Mouse (Mus musculus) megakaryocyte, embryonic 14.5 days (primary cell): ENCODE measurements around the gene Uqcc2.

Source experiments
- FLI1 ChIP-seq: IDR thresholded peaks from 2 replicates; pipeline ENCODE4 v1.6.1; 2012; ENCODE audit warnings: low read length, inconsistent platforms, mixed read lengths
- GATA1 ChIP-seq: IDR thresholded peaks from 3 replicates; pipeline ENCODE4 v1.6.1; 2012; ENCODE audit warnings: mixed read lengths, low read length, inconsistent platforms, borderline replicate concordance

- TF ChIP-seq GATA1 (no peak), FLI1 (no peak)
Measured at GRCm38 (mm10) chr17:27121266-27121665, 12.4 kb downstream of the Uqcc2 start.
